Mouse (Mus musculus): ENCODE data around the gene Itgad.

The Itgad gene

DNA sequence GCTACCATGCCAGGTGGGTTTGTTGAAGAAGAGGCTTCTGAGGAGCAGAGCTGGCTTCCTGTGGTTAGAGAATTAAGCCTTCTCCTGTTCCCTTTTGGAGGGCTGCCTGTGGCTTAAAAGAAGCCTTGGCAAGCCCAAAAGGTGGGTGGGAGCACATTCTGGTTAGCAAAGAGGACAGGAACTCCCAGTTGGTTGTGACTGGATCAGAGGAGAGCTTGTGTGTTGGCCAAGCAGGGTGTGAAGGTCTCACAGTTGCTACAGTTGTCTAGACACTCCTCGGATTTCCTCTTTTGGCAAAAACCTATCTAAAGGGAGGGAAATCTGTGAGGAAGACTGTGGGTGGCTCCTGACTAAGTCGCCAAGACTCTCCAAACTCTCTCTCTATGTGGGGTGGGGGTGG, 24.2 kb downstream of the Itgad start:
- intact Hi-C loops (cut with DNase I): no loop called here

GRCm38 (mm10) chr7:128180126-128180525, 25.9 kb downstream of the Itgad start:
- intact Hi-C loops (cut with DNase I): no loop called here

DNA sequence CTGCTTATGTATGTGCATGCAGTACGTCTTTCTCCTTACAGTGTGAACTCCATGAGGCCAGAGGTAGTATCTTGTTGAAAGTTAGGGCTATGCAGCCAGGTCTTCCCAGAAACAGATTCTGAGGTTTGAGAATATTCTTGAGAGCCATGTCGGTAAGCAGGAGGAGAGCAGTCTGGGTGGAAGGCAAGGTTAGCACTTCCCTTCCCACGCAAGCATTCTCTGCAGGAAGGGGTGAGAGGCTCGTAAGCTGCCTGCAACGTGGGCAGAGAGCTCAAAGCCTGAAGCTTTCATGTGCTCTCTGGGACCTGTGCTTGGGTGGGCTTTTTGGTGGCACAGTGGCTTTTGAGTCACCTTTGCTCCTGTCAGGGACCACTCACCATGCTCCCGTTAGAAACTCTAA, 26.4 kb downstream of the Itgad start:
- intact Hi-C loops (cut with DNase I): no loop called here

DNA sequence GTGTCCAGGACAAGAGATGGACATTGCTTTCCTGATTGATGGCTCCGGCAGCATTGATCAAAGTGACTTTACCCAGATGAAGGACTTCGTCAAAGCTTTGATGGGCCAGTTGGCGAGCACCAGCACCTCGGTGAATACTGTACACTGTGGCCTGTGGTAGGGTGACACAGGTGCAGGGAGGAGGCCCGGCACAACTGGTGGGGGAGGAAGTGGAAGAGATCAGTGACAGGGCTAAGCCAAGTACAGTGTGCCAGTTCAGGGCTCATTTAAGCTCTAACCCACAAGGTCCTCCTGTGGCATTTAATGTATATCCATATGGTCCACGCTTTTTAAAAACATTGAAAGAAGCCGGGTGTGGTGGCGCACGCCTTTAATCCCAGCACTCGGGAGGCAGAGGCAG, 27.5 kb downstream of the Itgad start:
- intact Hi-C loops (cut with DNase I): no loop called here

- intact Hi-C loops (cut with DNase I): no loop called here
These were observed 47.4 kb downstream of the Itgad start for GRCm38 (mm10) chr7:128201607-128202006.

DNA sequence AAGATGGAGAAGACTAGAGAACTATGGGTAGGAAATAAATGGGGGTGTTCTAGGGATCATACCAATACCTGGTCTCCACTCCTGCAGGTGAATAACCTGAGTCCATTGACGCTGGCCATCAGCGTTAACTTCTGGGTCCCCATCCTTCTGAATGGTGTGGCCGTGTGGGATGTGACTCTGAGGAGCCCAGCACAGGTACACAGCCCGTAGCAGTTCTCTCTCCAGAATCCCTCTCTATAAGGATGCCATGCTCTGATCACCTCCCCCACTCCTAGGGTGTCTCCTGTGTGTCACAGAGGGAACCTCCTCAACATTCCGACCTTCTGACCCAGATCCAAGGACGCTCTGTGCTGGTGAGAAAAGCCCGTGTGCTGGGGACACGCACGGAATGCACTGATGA, 48.9 kb downstream of the Itgad start:
- intact Hi-C loops (cut with DNase I): no loop called here

GRCm38 (mm10) chr7:128204179-128204578, 50.0 kb downstream of the Itgad start:
- intact Hi-C loops (cut with DNase I): no loop called here

- intact Hi-C loops (cut with DNase I): no loop called here
These were observed 51.5 kb downstream of the Itgad start for GRCm38 (mm10) chr7:128205695-128206094.

- intact Hi-C loops (cut with DNase I): no loop called here
These were observed 52.0 kb downstream of the Itgad start, which contains the start of gene Cox6a2 for GRCm38 (mm10) chr7:128206152-128206551. Cox6a2 (minus strand) TSS chr7:128206387.

- intact Hi-C loops (cut with DNase I): loop anchor here (1.0 kb wide), 1 partner anchor 109 kb away; no protein-coding TSS in a partner anchor
These were observed 54.0 kb downstream of the Itgad start for GRCm38 (mm10) chr7:128208187-128208586.

DNA sequence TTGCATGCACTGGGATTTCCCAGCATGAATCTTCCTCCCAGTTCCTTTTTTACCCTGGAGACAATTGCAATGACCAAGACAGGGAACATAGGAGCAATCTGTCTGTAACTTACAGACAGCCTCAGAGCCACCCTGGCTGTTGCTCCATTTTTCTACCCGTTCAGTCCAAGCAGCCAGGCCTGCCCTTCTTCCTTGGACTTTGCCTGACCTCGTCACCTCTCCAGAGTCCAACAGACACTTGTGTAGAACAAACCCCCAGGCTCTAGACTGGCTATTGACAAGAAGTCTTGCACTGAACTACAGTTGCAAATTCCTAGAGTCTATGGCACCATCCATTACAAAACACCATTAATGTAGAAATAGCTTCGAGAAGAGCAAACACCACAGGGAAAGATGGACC, 55.6 kb downstream of the Itgad start:
- intact Hi-C loops (cut with DNase I): loop anchor here (10.0 kb wide), 1 partner anchor 195 kb away; no protein-coding TSS in a partner anchor

DNA sequence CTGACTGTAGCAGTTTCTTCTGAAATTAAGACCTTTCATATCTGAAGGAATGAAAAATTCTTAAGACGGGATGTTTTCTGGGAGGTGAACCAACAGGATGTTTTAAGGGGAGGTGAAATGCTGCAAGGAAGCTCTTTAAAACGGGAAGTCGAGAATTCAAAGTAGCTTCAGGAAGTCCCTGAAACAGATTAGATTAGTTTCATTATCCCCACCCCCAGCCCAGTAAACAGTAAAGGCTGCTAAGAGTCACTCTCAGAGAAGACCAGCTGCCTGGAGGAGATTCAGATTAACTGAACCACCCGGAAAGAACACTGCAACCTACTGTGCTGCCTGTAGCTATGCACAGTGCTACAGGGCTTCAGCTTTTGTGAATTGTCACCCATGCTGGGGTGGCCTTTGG, 65.8 kb downstream of the Itgad start:
- intact Hi-C loops (cut with DNase I): loop anchor here (10.0 kb wide), 1 partner anchor 205 kb away; no protein-coding TSS in a partner anchor

DNA sequence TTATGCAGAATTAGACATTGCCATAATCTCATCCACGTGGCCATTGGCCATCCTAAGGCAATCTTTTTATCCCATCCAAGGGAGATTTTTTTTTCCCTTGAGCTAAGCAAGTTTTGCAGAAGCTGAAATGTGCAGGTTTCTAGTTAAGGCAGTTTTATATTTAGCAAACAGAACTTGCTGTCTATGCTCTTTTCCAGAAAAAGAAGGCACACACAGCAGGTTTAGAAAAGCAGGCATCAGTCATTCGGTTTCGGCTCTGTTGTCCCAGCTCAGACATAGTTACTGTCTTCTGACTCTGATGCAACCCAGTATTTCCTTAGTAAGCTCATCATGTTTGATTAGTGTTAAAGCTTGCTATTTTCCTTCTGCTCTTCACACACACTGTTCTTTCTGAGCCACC, 66.8 kb downstream of the Itgad start:
- intact Hi-C loops (cut with DNase I): no loop called here

DNA sequence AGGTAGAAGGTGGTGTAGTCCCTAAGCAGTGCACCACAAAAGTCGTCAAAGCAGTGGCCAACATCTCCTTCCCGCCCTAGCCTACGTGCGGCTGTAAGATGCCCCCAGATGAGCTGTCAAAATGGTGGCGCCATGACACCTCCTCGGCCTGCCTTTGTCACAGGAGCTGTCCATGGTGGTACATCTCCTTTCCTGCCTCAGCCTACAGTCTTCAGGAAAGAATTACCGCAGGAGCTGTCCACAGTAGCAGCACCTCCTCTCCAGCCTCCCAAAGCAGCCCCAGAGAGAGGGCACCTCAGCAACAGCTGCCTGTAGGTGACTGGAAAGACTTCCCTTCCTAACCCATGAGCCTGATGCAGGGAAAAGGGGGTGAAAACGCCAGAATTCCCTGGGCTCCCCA, 77.6 kb downstream of the Itgad start:
- intact Hi-C loops (cut with DNase I): no loop called here

DNA sequence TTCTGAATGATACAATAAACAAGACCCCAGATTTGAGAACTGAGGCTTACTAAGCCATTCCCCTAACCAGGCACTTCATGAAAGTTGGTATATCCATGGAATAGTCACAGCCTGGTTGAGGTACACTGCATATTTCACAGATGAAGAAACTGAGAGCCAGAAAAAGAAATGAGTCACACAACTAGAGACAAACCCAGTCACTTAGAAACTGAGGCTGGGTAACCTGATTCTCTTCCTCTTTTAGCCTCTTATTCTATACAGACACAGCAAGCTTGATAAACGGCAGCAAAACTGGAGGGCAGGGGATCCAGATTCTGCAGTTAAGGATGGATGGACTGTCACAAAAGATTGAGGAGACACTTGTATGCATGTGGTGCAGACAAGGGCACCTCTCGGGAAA, 80.6 kb downstream of the Itgad start:
- intact Hi-C loops (cut with DNase I): no loop called here

DNA sequence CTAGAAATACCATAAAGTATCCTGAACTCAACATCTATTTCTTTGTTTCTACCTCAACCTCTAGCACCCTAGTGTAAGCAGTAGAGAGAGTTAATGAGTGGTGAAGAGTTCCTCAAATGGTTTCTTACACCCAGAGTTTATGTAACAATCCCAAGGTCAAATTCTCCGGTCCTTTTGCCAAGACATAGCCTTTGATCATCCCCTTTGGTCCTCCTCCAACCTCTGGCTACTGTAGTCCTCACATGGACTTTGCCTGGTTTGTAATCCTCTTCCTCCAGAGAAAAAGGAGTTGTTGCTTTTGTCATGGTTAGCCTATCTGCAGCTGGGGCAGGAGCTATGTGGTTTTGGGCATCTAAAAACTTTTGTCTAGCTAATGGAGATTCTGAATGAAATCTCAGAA, 81.3 kb downstream of the Itgad start:
- intact Hi-C loops (cut with DNase I): no loop called here

DNA sequence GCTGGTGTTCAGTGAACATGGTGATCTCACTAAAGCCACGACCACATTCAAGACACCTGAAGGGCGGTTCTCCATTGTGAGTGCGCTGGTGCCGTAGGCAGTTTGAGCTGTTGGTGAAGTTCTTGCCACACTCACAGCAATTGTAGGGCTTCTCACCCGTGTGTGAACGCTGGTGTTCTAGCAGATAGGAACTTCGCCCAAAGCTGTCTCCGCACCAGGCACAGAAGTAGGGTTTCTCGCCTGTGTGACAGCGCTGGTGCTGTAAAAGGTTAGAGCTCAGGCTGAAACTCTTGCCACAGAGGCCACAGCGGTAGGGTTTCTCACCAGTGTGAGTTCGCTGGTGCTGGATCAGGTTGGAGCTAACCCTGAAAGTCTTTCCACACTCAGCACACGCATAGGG, 82.2 kb downstream of the Itgad start:
- intact Hi-C loops (cut with DNase I): no loop called here

DNA sequence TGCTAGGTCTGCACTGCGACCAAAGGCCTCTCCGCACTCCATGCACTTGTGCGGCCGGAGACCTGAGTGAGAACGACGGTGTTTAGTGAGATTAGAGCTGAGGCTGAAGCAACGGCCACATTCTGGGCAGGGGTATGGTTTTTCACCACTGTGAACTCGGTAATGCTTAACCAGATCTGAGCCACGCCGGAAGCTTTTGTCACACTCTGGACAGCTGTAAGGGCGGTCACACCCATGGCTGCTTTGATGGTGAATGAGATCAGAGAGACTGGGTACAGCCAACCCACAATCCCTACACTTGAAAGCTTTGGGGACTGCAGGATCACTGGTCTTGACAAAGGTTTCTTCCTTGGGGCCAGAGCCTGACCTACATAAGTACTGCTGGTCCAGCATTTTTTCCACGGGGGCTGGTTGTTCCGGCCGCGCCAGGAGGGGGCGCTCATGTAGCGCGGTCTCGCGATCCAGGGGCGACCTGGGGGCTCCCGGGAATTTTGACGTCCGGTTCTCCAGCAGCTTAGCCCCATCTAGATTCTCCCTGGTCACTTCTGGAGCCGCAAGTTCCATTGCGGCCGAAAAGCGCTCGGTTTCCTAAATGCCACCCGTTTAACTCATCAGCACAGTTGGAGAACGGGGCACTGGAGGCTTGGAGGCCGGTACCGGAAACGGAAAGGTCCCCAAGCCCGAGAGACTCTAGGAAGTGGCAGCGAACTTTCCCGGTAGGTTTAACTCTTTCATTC, 82.8 kb downstream of the Itgad start, which contains the start of gene Armc5:
Armc5 (plus strand) TSS at position 487 of the 737 bp plus-strand sequence.
- intact Hi-C loops (cut with DNase I): no loop called here

DNA sequence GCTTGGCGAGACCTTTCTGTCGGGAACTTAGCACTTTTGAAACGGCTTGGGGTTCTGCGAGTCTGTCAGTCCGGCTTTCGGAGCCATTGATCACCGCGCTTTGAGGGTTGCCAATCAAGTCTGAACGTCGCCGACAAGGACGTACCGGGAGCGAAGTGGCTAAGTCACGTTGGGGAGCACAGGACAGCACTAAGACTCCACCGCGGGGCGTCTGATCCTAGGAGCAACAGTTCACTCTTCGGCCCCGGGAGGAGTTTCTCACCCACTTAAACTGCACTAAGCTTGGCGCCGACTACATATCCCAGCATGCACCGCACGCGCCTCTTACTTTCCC, 83.4 kb downstream of the Itgad start:
- intact Hi-C loops (cut with DNase I): no loop called here

GRCm38 (mm10) chr7:128237927-128238778, 84.0 kb downstream of the Itgad start, which contains the start of gene 9130023H24Rik:
9130023H24Rik (minus strand) TSS chr7:128238031.
- intact Hi-C loops (cut with DNase I): no loop called here

- intact Hi-C loops (cut with DNase I): no loop called here
These were observed 84.8 kb downstream of the Itgad start for GRCm38 (mm10) chr7:128238991-128239390.

DNA sequence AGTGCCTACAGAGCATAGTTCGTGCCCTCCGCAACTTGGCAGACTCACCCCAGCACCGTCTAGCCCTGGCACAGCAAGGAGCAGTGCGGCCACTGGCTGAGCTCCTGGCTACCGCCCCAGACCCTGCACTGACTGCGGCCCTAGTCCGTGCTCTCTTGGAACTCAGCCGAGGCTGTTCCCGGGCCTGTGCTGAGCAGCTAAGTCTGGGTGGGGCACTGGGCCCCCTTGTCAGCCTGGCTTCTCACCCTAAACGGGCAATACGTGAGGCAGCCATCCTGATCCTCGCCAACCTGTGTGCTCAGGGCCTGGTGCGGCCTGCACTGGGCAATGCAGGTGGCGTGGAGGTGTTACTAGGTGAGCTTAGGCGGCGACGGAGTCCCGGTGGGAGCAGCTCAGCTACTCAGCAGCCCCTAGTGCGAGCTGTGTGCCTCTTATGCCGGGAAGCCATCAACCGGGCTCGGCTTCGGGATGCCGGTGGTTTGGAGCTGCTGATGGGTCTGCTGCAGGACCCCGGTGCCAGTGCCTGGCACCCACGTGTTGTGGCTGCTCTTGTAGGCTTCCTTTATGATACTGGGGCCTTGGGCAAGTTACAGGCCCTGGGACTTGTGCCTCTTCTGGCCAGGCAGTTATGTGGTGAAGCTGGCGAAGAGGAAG, 86.1 kb downstream of the Itgad start:
- intact Hi-C loops (cut with DNase I): no loop called here
